Mouse (Mus musculus): ENCODE measurements around the gene Gm14862. TPM values are rescaled to one million over a fixed set of nuclear protein-coding genes. Genes with fewer than 3 reads are reported as not detected.

The Gm14862 gene
- total RNA-seq, 2 experiments from 2014 or later = not detected

DNA sequence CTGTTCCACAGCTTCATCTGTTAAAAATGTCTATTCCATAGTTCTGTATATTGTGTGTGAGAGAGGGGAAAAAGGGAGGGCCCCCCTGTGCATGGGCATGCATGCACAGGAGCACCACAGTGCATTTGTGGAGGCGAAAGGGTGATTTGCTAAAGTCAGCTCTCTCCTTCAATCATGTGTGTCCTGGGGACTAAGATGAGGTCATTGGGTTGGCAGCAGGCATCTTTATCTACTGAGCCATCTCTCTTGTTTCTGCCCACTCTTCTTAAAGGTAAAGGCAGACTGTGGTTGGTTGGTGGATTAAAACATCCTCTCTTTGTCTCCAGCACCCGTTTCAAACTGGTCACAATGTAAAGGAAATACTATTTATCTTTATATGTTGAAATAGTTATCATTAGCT is 29.6 kb downstream of the Gm14862 start:
- no peak for DNase-seq
- intact Hi-C loops (cut with DNase I) = no loop called here

DNA sequence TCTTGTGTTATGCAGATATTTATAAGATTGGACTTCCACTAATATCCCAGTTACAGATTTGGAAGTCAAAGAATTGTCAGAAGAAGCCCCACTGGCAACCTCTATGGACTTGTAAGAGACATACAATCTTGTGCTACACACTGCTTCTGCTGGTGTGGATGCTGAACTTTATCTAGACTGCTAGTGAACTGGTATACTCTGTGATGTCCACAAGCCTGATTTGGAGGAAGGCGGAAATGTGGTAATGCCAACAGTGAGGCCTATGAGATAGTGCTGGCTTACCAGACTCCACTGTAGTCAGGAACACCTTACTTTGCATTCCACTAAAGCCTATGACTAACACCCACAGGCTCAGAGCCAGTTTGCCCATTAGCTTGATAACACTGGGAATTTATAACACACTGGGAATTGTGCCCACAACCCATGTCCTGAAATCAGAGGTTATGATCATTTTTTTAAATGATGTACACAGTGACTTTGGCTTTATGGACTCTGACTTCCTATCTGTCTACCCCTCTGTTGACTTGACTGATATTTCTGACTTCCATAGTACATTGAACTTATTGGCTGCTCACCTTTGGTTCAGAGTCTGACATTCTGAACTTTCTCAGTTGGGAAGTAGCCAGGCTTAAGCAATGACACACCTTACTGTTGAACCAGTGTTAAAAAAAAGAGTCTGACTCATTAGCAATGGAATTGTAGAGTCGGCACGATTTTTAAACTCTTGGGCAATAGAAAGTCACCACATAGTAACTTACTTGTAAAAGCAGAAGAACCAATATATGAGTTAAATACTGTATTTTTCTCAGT is 34.1 kb downstream of the Gm14862 start:
- intact Hi-C loops (cut with DNase I) = loop anchor here (5.0 kb wide), 1 partner anchor 95 kb away; no protein-coding TSS in a partner anchor
- DNase-seq = peak in 1 of 2 experiments; percentile 21

DNA sequence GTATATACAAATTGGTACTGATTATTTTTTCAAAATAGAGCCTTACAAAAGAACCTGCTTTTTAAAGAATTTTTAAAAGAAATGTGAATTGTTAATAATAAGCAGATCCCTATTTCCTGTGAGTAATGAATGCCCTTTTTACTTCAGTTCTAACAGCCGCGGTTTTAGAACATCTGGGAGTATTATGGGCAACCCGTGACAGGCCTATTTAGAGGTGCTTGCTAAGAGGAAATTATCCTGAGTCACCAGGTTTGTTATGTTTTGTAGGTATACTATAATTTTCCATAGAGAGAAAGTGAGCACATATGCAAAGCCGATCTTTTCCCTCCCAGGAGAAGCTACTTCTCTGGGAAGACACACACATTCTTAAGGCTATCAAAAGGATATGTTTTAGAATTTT is 35.0 kb downstream of the Gm14862 start:
- intact Hi-C loops (cut with DNase I) = loop anchor here (2.0 to 5.0 kb wide), 2 partner anchors 19 to 94 kb away; no protein-coding TSS in a partner anchor
- no peak for DNase-seq

DNA sequence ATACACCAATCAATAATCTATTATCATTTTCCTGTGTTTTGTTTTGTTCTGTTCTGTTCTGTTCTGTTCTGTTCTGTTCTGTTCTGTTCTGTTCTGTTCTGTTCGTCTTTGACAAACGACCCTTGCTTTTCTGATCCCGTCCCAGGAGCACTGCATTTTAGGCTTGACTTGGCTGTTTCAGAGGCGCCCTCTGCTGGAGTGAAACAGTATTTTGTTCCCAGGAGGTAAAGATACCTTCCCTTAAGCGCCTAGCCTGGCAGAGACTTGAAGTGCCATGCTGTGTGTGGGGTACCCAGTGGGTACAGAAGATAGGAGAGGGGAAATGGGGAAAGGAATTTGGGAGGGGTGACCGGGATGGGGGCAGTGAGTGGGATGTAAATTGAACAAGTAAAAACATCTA is 35.5 kb downstream of the Gm14862 start:
- intact Hi-C loops (cut with DNase I) = loop anchor here (2.0 to 5.0 kb wide), 2 partner anchors 18 to 94 kb away; no protein-coding TSS in a partner anchor

GRCm38 (mm10) chrX:9219570-9219969 is 37.1 kb downstream of the Gm14862 start:
- DNase-seq = no peak
- intact Hi-C loops (cut with DNase I) = no loop called here

More for the DNA sequence above, 35.5 kb downstream of the Gm14862 start:
- DNase-seq = peak; percentile 31 to 54

GRCm38 (mm10) chrX:9216244-9216643 is 40.5 kb downstream of the Gm14862 start:
- intact Hi-C loops (cut with DNase I) = no loop called here
- peak in 1 of 2 experiments; percentile 16 for DNase-seq

GRCm38 (mm10) chrX:9205121-9205520 is 51.6 kb downstream of the Gm14862 start:
- intact Hi-C loops (cut with DNase I) = no loop called here
- peak in 1 of 2 experiments; percentile 6 for DNase-seq

GRCm38 (mm10) chrX:9202781-9203405 is 53.8 kb downstream of the Gm14862 start:
- peak; percentile 21 for DNase-seq

DNA sequence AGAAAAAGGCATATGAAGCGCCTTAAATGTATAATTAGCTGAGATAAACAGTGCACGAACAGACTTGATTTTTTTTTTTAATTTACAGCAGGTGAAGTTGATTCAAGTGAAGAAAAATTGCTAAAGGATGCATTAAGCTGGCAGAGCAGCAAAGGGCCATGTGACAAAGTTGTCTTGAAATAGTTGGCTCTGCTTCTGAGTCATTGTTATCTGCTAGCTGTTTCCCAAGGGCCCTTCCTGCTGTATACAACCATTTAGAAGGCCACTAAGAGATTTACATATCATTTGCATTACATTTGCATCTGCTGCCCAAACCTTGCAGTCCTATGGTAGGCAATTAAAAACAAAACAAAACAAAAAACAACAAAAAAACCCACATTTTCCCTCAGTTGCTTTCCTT is 54.7 kb downstream of the Gm14862 start:
- DNase-seq = no peak
- intact Hi-C loops (cut with DNase I) = loop anchor here (2.0 kb wide), 1 partner anchor 19 kb away; no protein-coding TSS in a partner anchor

More at GRCm38 (mm10) chrX:9202781-9203405, 53.8 kb downstream of the Gm14862 start:
- intact Hi-C loops (cut with DNase I) = loop anchor here (2.0 kb wide), 1 partner anchor 18 kb away; no protein-coding TSS in a partner anchor

Other genes starting within 250 kb of the Gm14862 start
- not detected for gene Fthl17e, start 223.4 kb downstream of the Gm14862 start, total RNA-seq (2021)
- not detected for gene Fthl17f, start 193.9 kb downstream of the Gm14862 start, total RNA-seq (2021)
- gene 4930402K13Rik, start 152.3 kb downstream of the Gm14862 start, total RNA-seq (2021) = not detected
- 1 to 10 TPM; 5.5 to 5.9 TPM for gene Lancl3, start 57.0 kb downstream of the Gm14862 start, total RNA-seq (2021)
- gene Xk, start 15.9 kb upstream of the Gm14862 start, total RNA-seq (2021) = 10 to 100 TPM in 1 of 2 experiments, 1 to 10 TPM in 1; 4.8 to 11.0 TPM
- under 1 TPM in 1 of 2 experiments, not detected in 1; 0.54 TPM for gene H2al1m, start 26.9 kb upstream of the Gm14862 start, total RNA-seq (2021)
- not detected for gene H2al1k, start 93.7 kb upstream of the Gm14862 start, total RNA-seq (2021)
- 10 to 100 TPM; 11.1 to 11.2 TPM for gene Cybb, start 230.9 kb upstream of the Gm14862 start, total RNA-seq (2021)